Mouse (Mus musculus) left cerebral cortex, postnatal 14 days (tissue): ENCODE results near the gene Clasp1. TPM values are rescaled to one million over a fixed set of nuclear protein-coding genes. Genes with fewer than 3 reads are reported as not detected.

Source experiments
- DNase-seq, 2 experiments: peaks; one replicate each; pipeline ENCODE4 v3.0.0; 2021 to 2022; ENCODE audit warnings: low spot score in 2 of 2, mixed read lengths in 1 of 2
- intact Hi-C: fragments of 180-260 bp; cut with DNase I; formaldehyde crosslinking; loops from one replicate; pipeline ENCODE4 v1.15.1; 2025
- long read RNA-seq, 2 experiments: library from polyadenylated mRNA; stranded (forward); transcript quantifications; one replicate each; pipeline ENCODE4 v2.0.0; 2021
- total RNA-seq, 2 experiments: library from RNA; stranded (reverse); gene quantifications; 2 replicates each; pipeline ENCODE4 v1.2.3; 2021

The Clasp1 gene
- 100 to 1,000 TPM; 119 to 135 TPM for total RNA-seq
- long read RNA-seq, experiment 1, full-length matches to known transcripts: 7 of 21 reads
- long read RNA-seq, experiment 1, partial matches to known transcripts: 6 of 21 reads
- long read RNA-seq, experiment 1, other reads (novel, unspliced or antisense): 8 of 21 reads
- long read RNA-seq, experiment 2, full-length matches to known transcripts: 3 of 15 reads
- long read RNA-seq, experiment 2, partial matches to known transcripts: 6 of 15 reads
- long read RNA-seq, experiment 2, other reads (novel, unspliced or antisense): 6 of 15 reads

DNA sequence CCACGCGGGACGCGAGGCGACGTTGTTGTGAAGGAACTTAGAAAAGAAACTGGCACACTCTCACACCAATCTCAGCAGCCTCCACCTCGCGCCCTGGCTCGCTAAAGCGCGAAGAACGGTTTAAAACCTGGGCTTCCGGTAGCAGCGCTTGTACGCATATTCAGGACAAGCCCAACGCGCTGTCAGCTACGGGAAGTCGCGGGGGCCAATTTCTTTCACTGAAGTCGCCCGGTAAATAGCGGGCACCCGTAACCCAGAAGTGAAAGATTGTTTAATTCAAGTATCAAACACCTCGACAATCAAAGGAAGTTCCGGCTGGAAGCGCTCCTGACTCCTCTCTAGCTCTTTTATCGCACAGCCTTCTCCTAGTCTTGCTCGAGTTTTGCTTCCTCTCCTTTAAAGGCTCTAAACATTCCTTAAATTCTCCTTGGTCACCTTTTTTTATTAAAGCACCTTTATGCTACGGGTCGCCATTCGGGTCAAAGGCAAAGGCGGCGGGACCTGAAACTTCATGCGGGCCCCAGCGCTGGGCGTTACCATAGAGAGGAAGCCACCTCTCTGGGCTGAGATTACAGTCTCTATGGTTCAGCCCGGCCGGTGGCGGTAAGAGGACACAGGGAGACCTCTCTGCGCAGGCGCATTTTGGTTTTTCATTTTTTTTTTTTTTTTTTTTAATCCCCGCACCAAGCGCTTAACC lies at the start of gene Clasp1:
Gene Clasp1, plus strand, starts transcription at position 302 of the 697 bp plus-strand sequence.
- DNase-seq: peak; percentile 95 to 97
- intact Hi-C loops: loop anchor here (2.0 to 5.0 kb wide), 4 partner anchors 67 to 93 kb away; partner anchors contain the start of genes Nifk and Tsn

- DNase-seq: no peak
- intact Hi-C loops: no loop called here
Measured at GRCm38 (mm10) chr1:118343649-118344435, 45.0 kb upstream of the Clasp1 start.

DNA sequence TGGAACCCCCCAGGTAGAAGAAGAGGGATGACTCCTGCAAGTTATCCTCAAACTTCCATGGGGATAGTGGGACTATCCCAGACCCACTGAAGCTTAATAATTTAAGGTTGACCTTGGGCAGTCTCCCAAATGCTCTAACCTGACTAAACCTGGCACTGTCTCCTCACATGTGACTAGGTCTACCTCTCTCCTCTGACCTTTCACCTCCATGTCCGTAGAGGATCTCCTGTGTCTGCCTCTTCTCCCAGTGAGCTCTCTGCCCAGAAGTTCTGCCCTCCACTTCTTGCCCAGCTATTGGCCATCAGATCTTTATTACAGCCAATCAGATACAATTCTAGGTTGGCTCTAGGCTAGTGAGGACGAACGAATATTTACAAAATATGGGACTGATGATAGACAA lies 38.9 kb upstream of the Clasp1 start:
- DNase-seq: no peak
- intact Hi-C loops: no loop called here

- DNase-seq: no peak
Measured at GRCm38 (mm10) chr1:118359071-118359761, 29.6 kb upstream of the Clasp1 start.

DNA sequence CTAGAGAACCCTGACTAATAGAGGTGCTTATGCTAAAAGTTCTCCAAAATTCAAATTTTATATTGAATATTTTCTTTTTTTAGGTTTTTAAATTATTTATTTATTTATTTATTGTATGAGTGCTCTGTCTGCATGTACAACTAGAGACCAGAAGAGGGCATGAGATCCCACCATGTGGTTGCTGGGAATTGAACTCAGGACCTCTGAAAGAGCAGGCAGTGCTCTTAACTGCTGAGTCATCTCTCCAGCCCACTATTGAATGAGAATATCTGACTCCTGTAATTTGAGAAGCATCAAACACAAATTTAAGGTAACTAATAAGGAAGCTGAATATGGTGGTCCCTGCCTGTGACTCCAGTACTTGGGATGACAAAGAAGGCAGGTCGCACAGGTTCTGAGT lies 20.9 kb upstream of the Clasp1 start:
- intact Hi-C loops: no loop called here
- no peak for DNase-seq

More at GRCm38 (mm10) chr1:118359071-118359761, 29.6 kb upstream of the Clasp1 start:
- intact Hi-C loops: no loop called here

DNA sequence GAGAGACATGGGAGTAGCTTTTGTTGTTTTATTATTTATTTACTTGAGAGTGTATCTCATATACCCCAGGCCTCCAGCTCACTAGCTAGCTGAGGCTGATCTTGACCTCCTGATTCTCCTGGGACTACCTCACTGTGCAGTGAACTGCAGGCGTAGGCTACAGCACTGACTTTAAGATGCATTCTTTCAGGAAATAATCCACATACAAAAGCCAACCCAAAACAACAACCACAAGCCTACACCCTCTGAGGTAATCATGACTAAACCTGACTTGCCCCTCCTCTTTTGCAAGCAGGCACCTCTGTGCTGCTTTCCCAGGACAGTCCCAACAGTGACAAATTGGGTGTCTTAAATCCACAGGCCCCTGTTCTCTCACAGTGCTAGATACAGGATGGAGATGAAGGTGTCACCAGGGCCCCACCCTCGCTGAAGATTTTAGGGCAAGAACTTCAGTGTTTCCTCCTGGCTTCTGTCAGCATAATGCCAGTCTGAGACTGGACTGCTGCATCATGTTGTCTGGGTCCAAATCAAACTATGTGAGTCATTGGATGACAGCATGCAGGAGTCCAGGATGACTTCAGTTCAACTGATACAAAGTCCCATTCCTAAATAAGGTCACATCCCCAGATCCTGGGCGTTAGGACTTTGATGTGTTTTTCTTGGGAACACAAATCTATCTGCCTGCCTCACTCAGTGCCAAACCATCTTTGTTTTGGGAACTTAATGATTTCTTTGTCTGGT lies 20.0 kb upstream of the Clasp1 start:
- intact Hi-C loops: no loop called here
- no peak for DNase-seq

GRCm38 (mm10) chr1:118377784-118378183 lies 11.1 kb upstream of the Clasp1 start:
- peak in 1 of 2 experiments; percentile 10 for DNase-seq
- intact Hi-C loops: no loop called here

DNA sequence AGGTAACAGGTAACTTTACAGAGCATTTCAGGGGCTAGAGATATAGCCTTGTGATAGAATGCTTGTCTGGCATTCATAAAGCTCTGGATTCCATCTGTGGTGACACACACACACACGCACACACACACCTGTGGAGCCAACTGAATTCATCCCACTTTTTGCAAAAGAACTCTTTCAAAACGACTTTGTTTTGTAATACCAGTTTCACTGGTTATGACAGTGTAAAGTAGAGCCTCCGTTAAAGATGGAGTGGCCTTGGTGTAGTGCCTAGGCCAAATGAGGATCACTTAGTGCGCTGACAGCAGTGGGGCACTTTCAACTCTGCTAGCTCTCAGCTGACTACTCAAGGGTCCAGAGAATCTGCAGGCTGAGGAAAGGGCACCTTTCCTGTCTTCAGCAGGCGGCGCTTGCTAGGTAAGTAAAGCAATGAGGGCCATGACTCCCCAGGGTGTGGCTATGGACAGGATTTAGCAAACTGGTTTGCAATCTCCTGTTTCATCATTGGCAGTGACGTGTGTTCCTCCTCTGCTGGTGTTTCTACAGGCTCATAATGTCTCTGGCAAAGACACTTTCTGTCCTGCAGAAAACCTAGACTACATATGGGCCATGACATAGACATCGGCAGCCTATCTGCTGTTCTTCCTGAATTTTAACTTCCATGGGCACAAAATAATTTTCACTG lies 8.6 kb upstream of the Clasp1 start:
- intact Hi-C loops: no loop called here
- DNase-seq: no peak

DNA sequence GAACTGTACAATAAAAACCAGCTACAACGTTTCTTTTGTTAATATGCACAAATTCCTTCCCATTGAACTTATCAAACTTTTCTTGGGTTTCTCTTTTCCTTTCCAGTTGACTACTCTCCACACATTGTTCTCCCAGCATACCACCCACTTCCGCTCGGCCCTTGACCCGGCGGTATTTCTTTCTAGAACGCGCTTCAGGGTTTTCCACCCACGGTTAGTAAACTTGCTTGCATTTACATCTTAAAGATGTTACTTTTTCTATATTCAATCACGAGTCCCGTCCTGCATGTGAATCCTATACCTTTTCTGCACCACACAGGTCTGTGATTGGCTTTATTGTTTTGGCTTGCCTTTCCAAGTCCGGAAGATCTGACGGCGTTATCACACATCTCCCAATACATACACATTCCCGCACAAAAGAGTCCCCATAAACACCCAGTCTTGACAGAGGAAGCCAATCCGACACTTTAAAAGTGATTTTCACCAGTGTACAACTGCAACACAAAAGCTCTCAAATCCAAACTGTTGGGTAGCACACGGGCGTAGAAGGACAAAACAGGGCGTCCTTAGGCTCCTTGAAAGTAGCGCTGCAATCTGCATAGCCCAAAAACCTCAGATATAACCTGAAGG lies 616 bp upstream of the Clasp1 start:
- intact Hi-C loops: loop anchor here (2.0 to 5.0 kb wide), 4 partner anchors 66 to 94 kb away; partner anchors contain the start of genes Nifk and Tsn
- DNase-seq: peak; percentile 42 to 69

GRCm38 (mm10) chr1:118389454-118390265 lies 802 bp downstream of the Clasp1 start:
- DNase-seq: peak; percentile 24 to 41
- intact Hi-C loops: loop anchor here (2.0 to 5.0 kb wide), 4 partner anchors 67 to 93 kb away; partner anchors contain the start of genes Nifk and Tsn

DNA sequence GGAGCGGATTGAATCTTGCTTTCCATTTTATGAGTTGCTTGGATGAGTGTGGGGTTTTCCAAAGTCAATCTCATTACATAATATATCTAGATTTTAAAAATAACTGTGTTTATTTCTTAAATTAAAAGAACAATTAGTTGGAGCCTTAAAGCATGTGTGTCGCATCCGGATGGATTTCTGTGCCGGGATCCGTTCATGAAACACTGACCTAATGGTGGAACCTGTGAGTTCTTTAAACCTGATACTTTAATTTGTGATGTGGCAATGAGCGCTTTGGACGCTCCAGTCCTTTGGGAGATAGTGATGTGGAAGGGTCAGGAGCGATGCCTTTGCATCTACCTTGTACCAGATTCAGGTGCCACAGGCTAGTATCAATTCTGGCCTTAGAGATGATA lies 1.4 kb downstream of the Clasp1 start:
- DNase-seq: peak in 1 of 2 experiments; percentile 8
- intact Hi-C loops: no loop called here

GRCm38 (mm10) chr1:118390871-118391387 lies 2.1 kb downstream of the Clasp1 start:
- intact Hi-C loops: no loop called here
- DNase-seq: no peak

GRCm38 (mm10) chr1:118392246-118392645 lies 3.4 kb downstream of the Clasp1 start:
- intact Hi-C loops: no loop called here
- no peak for DNase-seq

DNA sequence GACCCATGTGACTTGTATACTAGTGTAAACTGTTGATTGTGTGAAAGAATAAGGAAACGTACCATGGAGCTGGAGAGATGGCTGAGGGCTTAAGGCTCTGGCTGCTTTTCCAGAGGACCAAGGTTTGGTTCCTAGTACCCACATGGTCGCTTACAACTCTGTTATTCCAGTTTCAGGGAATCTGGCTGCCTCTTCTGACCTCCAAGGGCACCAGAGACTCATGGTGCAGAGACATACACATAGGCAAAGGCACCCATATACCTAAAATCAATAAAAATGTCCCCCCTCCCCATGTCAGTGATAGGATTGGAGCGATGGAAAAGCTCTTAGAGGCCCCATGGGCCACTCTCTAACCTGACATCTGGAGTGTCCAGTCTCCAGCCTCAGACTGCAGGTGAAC lies 5.1 kb downstream of the Clasp1 start:
- intact Hi-C loops: no loop called here
- DNase-seq: no peak

GRCm38 (mm10) chr1:118397866-118398265 lies 9.0 kb downstream of the Clasp1 start:
- no peak for DNase-seq
- intact Hi-C loops: no loop called here

GRCm38 (mm10) chr1:118398567-118398966 lies 9.7 kb downstream of the Clasp1 start:
- no peak for DNase-seq
- intact Hi-C loops: no loop called here
